Mouse (Mus musculus): ENCODE data around the gene Dirc2.

Gene Dirc2

DNA sequence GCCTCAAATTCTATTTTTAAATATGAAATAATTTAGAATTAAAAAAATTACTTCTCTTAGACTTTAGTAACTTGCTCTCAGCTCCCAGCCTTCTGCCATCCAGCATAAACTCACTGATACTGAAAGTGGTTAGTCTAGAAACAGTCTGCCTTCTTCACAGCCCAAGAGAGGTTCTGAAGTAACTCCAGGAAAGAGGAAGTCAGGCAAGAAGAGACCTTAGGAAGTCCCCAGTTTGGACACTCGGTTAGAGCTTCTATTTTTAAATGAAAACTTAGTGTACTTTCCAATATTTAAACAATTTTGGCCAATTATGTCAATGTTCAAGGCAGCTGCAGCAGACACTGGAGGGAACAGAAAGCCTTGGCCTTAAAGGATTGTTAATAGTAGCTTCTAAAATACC, 29.6 kb downstream of the Dirc2 start:
- no peak for DNase-seq (ENCODE audit: low spot score in 2 of 2)

DNA sequence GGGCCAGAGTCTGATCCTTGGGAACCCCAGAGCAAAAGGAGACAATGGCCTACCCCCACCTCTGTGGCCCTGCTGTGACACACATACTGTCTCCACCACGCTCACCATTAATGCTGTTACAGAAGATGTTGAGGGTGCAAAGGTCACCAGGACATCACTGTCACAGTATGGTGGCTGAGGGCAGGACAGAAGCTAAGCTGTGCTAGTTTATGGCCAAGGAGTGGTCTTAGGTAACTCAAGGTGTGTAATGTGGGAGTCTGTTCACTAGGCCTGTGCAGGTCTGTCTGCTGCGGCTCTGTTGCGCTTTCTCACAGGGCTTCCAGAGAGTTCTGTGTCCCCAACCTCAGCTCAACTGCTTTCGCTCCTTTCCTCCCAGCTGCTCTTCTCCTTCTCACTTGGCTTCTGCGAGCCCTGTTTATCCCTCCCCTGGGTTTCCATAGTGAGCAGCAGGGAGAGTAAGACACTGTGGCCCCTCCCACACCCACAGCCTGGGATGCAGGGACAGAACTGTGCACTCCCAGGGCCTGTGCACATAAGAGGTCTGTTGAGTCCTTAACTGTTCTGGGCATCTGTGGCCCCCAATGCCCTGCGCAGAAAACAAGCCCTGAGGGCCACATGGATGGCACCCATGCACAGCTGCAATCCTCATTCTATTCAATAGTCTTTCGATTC, 30.9 kb downstream of the Dirc2 start:
- DNase-seq (ENCODE audit: low spot score in 2 of 2): no peak

DNA sequence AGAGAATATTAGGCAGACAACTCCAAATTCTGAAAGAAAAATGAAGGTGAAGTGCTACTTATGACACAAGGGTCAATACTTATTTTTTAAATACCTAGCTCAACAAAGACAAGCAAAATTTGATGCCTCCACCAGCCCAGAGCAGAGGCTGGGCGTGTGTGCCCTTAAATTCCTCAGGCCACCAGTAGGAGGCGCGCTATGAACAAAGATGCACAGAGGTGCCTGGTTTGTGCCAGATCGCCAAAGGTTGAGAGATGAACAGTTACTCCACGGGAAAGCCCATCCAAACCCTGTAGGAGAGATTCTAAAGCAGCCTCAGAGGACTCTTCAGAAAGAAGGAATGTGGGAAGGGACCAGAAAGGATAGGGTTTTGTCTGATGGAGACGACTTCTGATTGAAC, 35.1 kb downstream of the Dirc2 start:
- peak in 1 of 2 experiments; percentile 20 for DNase-seq (ENCODE audit: low spot score in 2 of 2)

DNA sequence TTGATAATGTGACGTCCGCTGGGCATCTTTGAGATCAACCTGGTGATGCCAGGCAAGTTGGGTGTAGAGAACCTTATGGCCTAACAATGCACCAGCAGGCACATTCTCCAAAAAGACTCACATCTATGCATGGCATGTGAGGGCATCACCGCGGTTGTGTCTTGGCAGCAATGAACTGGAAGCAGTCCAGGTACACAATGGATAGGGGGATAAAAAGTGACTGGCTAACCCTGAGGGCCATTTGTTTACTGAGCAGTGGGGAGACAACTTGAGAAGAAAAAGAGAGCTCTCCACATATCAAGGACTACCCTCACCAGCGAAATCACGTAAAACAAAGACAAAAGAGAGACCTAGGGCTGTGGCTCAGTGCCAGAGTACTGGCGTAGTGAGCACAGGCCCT, 37.1 kb downstream of the Dirc2 start:
- no peak for DNase-seq (ENCODE audit: low spot score in 2 of 2)

DNA sequence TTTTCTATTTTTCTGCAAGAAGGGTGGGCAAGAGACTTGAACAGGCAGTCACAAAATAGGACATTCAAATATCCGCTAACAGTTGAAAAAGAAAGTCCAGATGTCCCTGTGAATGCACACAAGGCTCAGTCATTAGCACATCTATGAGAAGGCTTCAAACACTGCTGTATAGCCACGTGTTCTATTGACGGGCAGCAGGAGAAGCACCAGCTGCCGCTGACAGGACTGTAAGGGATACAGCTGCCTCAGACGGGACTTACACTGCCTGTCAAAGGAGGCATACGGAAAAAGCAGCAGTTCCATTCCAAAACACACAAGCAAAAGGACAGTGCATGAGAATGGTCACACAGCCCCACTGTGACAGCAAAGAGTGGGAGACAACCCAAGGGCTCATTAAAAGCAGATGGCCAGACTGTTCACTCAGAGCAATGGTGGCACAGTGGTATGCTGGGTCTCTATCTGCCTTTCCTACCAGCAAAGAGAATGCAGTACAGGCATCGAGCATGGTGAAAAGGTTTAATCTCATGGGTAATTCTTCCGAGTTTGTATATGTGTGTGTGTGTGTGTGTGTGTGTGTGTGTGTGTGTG, 39.9 kb downstream of the Dirc2 start:
- DNase-seq (ENCODE audit: low spot score in 2 of 2): no peak

DNA sequence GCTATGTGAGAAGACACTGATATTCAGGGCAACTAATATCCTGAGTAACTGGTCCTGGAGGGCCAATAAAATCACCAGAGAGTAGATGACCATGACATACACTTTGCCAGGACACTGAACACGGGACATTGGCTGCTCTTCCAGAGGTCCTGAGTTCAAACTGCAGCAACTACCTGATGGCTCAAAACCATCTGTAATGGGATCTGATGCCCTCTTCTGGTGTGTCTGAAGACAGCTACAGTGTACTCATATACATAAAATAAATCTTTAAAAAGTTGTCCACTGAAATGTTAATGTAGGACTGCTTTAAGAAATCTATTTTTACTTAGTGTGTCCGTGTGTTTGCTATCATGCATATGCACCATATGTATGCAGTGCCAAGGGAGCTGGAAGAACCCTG, 42.6 kb downstream of the Dirc2 start:
- no peak for DNase-seq (ENCODE audit: low spot score in 2 of 2)

DNA sequence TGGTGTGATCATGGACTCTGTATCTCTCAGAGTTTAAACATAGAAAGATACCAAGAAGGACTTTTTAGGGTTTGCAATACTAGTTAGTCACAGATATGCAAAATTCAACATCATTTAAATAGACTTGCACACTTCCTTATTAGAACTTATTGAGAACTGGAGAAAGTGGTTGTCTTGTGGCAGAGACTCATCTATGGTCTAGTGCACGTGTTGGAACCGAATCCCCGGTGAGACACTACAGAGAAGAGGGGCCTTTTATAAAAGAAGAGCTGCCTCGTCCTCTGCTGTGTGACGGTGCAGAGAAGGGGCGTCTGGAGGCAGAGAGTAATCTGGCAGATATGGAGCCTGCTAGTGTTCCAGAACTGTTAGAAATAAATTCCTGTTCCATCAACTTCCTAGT, 44.6 kb downstream of the Dirc2 start:
- DNase-seq (ENCODE audit: low spot score in 2 of 2): no peak

DNA sequence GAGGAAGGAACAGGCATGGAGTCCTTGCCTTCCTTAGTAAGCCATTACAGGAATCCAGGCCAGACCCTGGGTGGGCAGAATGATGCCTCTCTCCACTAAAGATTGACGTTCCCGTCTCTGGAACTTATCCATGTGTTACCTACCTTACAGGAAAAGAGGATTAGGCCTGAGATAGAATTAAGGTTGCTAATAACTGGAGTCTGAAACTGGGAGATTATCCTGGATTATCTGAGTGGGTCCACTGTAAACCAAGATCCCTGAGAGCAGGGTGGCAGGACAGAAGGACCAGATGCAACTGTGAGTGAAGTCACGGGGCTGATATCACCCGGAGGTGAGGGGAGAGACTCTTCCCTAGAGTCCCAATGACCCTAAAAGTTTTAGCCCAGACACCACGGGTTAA, 51.4 kb downstream of the Dirc2 start:
- no peak for DNase-seq (ENCODE audit: low spot score in 2 of 2)

DNA sequence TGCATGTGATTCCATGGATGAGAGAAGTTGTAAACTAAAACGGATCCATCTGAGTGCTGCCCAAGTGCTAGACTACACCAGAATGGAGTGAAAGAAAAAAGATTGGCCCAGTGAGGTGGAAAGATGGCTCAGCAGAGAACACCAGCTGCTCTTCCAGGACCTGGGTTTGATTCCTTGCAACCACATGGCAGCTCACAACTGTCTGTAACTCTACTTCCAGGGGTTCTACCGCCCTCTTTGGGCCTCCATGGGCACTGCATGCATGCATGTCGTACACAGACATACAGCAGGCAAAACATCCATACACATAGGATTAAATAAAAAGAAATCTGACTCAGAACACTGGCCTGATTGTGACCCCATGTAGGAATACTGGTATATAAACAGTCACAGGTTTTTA, 52.9 kb downstream of the Dirc2 start:
- no peak for DNase-seq (ENCODE audit: low spot score in 2 of 2)

DNA sequence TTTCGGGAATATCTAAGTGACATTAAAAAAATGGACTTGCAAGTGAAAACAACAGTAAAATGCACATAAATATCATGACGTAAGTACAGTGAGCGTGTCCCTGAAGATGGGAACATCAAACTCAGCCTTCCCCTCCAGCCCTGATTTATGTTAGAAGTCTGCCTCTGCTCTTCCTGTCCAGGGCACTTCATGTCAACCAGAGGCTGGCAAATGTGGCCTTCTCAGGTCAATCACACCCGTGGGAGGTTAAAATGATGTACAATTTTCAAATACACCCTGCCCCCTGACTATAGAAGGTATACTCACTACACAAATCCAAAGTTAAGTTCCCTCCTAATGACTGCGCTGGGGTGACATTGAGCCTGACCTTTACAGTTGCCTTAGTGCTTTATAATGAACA, 53.4 kb downstream of the Dirc2 start:
- no peak for DNase-seq (ENCODE audit: low spot score in 2 of 2)

DNA sequence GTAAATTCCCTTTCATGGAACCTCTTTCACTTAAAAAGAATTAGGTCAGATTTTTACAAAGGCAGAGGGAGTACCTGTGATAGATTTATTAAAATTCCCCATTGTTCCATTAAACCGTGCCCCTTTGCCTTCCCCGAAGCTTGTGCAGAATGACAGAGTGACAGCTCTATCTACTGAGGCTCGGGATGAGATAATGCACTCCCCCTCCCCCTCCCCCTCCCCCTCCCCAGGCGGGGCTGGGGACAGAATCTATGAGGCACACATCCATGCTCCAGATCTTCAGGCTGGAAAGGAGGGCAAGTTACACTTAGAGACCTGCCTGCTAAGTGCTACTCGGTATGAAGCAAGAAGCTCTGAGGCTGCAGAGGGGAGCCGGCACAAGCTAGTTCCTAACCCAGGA, 53.8 kb downstream of the Dirc2 start:
- no peak for DNase-seq (ENCODE audit: low spot score in 2 of 2)

DNA sequence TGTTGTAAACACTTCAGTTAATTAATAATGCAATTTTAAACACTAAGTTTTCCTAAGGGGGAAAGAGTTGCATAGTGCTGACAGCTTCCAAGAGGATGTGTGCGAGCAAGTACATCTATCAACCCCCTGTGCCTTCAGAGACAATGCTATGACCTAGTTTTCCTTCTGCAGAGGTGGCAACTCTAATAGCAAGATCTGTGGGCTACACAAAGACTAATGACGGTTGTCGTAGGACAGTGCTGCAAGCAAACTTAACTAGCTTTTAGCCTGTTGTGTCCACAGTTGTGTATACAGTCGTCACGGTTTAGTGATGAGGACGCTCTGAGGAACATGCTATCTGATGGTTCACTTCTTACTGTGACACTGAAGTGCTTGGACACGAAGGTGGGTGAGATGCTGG, 54.5 kb downstream of the Dirc2 start:
- no peak for DNase-seq (ENCODE audit: low spot score in 2 of 2)

DNA sequence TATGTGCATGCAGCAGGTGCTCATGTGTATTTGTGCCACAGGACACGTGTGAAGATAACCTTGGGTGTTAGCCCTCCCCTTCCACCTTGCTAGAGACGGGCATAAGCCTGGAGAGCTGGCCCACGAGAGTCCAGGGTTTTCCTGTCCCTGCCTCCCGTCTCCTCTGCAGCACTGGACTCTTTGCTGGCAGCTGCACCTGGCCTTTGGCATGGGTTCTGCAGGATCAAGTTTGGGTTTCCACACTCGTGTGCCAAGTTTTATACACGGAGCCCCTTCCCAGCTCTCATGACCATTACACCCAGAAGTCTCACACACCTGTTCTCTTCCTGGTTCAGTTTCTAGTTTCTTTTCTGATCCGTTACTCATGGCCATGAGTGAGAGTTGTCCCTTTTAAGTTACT, 55.5 kb downstream of the Dirc2 start:
- no peak for DNase-seq (ENCODE audit: low spot score in 2 of 2)

DNA sequence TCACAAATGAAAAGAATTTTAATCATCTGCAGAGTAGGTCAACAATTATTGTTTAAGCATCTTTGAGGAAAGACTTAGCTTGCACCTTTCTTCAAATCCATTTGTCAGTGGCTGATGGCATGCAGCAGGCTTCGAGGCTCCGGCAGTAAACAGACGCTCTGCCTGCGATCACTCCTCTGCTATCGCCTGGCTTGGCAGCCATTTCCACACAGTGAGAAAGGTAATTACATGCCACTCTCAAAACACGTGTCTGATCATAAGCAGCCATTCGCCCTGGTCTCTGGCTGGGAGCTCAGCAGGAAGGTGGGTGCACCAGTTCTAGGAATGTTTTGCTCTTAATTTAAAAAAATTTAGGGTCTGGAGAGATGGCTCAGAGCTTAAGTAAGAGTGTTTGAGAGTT, 58.2 kb downstream of the Dirc2 start:
- no peak for DNase-seq (ENCODE audit: low spot score in 2 of 2)

DNA sequence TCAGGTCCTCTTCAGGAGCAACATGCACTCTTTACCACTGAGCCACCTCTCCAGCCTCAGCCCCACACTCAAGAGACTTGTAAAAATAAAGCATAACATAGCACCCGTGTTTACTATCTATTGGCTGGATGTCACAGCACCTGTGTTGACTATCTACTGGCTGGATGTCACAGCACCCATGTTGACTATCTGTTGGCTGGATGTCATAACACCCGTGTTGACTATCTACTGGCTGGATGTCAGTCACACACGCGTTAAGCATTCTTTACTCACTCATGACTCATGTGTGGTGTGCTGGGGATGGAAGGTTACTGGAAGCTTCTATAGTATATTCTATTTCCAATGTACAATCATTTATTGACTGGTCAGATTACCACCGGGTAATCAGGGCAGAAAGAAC, 62.2 kb downstream of the Dirc2 start:
- DNase-seq (ENCODE audit: low spot score in 2 of 2): no peak

DNA sequence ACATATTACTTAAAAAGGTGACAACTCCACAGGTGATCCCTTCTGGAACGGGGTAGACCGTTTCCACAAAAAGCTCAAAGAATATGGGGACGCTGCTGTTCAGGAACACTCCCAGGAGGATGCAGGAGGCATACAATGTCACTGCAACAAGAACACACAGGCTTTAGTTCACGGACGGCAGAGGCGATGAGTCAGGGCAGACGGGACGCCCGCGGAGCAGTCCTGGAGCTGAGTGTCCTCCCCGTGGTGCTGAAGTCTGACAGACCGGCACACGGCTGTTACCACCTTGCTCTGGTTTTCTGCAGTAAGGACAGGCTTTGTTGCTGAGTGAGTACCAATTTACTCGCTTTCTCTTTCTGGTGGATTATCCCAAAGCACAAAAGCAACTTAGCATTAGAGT, 64.4 kb downstream of the Dirc2 start:
- no peak for DNase-seq (ENCODE audit: low spot score in 2 of 2)

DNA sequence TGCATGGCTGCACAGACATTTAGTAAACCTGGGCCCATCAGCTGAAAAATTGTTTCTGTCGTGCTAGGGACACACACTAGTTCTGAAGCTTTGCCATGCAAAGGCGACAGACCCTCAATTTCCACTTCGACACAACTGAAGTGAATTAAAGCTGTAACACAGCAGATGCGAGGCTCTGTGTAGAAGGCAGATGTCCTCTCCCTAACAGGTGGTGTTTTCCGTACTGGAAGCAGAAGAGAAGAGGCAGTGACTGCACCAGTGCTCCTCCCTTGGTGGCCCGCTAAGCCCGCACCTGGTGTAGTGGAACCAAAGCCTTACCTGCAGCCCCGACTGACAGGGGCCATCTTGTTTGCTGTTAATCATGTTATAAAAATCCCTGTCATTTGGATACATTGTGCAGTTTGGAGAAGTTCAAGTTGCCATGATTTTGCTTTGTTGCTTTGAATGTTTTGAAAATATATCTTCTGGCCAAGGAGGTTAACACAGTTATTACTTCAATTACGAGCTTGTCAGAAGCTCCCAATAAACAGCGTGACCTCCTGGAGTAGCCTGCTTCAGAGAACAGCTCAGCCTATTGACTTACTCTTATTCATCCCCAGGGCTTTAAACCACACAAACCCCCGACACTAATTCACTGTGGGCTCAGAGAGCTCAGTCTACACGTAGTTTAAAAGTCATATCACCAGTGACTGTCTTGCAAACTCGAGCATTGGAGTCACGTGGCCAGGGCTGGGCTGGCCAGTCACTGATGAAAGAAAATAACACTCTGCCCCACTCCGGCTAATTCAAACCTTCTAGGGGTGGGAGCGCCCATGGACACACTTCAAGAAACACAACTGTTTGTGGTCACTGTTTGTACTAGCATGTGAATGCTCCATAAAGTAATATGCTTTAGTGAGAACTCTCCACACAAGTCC, 65.1 kb downstream of the Dirc2 start:
- DNase-seq (ENCODE audit: low spot score in 2 of 2): no peak

DNA sequence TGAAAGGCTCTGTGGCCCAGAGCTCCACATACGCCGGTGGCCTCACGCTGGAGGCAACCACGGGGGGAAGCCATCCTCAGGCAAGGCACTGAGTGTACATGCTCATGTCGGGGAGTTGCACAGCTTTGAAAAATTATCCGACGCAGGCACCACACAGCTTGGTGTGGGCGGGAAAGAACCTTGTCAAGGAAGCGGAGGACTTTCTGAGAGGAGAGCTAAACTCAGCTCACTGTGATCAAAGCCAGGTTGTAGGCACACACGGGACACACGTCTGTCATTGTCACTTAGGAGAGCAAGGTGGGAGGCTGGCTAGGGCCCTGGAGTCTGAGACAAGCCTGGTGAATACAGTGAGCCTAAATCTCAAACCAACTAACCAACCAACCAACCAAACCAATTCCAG, 67.3 kb downstream of the Dirc2 start:
- DNase-seq (ENCODE audit: low spot score in 2 of 2): peak; percentile 10 to 35

DNA sequence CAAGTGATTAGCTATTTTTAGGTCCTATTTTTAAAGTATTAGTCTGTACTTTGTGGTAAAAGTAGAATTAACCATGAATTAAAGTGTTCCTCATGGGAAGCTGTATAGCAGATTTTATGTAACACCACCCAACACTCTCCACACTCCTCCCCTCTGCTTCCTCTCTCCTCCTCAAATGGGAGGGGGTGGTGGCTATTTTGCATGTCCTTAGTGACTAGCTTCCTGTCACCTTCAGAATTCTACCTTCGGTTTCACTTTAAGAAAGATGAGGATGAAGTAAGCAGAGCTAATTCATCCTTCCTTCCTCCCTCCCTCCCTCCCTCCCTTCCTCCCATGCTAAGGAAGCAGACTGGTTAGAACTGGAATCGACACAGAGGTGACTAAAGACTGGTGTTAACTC, 73.1 kb downstream of the Dirc2 start:
- DNase-seq (ENCODE audit: low spot score in 2 of 2): no peak

DNA sequence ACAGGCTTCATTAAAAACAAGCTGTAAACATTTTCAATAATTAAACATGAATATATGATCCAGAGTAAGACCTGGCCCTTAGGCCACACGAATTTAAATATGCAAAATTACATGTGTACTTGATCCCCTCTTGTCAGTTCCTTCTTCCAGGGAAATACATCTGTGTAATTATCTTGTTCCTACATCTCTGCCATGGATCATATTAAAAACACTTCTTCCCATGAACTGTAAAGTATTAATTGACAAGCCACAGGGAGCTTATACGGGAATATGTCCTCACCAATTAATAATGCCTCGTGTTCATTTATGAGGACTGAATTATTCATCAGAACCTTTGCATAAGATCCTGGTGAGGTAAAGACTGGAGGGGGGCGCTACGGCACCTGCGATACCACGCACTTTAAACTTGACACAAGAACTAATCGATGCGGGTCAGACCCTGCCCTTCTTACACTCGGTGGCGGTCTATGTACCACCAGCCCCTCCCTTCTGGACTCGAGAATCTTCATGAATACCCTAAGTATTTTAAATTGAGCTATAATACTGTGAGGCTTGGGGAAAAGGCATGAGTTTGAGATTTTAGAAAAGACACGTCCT, 74.8 kb downstream of the Dirc2 start:
- DNase-seq (ENCODE audit: low spot score in 2 of 2): no peak

DNA sequence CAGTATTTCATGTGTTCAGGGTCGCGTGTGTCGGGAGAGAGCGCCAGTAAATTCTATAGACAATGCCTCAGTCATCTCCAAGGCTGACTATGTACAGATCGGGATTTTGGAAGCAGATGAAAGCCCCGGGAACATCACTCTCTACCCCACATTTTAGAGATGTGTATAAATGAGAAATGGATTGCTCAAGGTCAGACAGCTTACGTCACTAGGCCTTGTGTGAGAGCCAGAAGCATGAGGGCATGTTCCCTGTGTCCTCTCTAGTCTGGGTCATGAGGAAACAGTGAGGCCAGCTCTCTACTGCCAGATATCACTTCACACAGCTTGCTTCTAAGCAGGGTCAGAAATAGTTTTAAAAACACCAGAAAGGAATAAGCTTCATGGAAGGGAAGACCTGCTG, 77.5 kb downstream of the Dirc2 start:
- no peak for DNase-seq (ENCODE audit: low spot score in 2 of 2)

DNA sequence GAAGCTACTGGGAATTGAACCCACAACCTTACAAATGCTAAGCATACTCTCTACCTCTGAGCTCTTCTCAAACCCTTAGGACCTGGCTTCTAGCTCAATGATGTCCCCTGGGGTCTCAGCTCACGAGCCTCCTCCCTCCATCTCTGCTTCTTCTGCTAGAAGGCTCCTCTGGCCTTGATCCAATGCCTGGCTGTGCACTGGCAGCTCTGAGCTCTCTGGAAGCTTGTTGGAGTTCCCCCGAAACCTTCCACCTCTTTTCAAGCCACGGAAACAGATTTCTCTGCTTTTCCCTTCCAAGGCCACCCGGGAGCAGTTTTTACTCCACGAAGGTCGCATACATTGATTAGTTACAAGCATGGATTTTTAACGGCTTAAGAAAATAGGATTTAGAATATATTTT, 82.7 kb downstream of the Dirc2 start:
- DNase-seq (ENCODE audit: low spot score in 2 of 2): no peak

DNA sequence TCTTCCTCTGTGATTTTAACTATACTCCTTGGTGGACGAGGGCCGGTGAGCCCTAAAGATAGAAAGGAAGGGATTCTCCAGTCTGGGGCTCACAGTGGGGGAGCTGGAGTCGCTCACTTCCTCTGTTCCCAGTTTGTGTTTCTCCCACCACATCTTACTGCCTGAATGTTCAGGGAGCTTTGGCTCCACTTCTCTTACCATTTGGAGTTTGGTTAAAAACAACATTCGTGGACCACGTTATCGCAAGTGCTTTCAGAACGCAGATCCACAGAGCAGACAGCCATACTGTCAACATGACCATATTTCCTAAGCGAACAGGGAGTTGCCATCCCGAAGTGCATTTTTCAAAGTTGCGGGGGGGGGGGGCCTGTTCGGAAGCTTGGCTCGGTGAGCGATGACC, 84.1 kb downstream of the Dirc2 start:
- DNase-seq (ENCODE audit: low spot score in 2 of 2): no peak
